ENCODE assay signal across 8 mouse cellular contexts in the genomic region with DNA sequence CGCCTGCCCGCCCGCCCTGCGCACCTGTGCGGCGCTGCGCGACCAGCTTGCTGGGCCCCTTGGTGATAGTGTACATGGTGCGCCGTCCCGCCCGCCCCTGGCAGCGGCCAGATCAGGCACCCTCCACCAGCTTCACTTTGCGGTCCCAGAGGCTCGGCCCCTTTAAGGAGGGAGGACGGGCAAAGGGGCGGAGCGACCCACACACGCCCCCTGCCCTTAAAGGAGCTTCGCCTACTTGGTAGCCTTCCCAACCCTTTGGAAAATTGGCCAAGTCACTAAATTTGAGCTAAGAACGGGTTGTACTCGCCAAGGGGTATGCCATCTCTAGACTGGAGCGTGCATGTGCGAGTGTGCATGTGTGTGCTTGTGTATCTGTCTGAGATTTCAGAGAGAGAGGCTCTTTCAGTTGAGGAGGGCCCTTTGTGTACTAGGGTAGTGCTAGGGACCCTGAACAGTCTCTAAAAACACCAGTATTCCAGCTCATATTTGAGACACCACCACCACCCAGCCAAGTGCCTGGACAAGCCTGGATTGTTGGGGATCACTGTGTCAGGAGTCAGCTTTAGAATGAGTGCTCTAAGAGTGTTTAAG. TPM values are rescaled to one million over a fixed set of nuclear protein-coding genes. Genes with fewer than 3 reads are reported as not detected.
DNase-seq lines count a peak whose midpoint lies in the region; ATAC-seq and TF ChIP-seq lines count a peak whose summit lies in the region.

A gene (minus strand): TSS at position 164 of the 591 bp plus-strand sequence.

- H3K27ac ChIP-seq in bone marrow macrophage, adult 2 months (ENCODE audit: insufficient read depth, low read depth, low read length) = peak within 1 kb of the TSS; percentile 27
- H3K27ac ChIP-seq in forebrain, embryonic 10.5 days = peak within 1 kb of the TSS; percentile 82
- peak within 1 kb of the TSS; percentile 73 to 97 for H3K27ac ChIP-seq in heart, embryonic 14.5 days (replicated peaks in 1 of 2; ENCODE audit: control insufficient read depth in 1 of 2, insufficient read depth in 1 of 2, low read depth in 2 of 2, low read length in 2 of 2)
- peak within 1 kb of the TSS; percentile 32 for H3K27ac ChIP-seq in liver, embryonic 14.5 days
- peak within 1 kb of the TSS; percentile 7; the same call in 1 of the 2 replicates for H3K27ac ChIP-seq in neural tube, embryonic 14.5 days (ENCODE audit: low read depth, low read length)

- under 1% methylated on average over 24 of the region's 24 CpGs for WGBS in forebrain, embryonic 10.5 days
- 1% methylated on average over 24 of the region's 24 CpGs for WGBS in heart, embryonic 14.5 days
- WGBS in liver, embryonic 14.5 days (ENCODE audit: insufficient replicate concordance) = under 1% methylated on average over 24 of the region's 24 CpGs
- WGBS in neural tube, embryonic 14.5 days = 0% methylated on average over 24 of the region's 24 CpGs

- peak within 1 kb of the TSS; percentile 81 for H3K4me3 ChIP-seq in bone marrow macrophage, adult 2 months (ENCODE audit: insufficient read depth, low read length)
- peak within 1 kb of the TSS; percentile 90 for H3K4me3 ChIP-seq in forebrain, embryonic 10.5 days
- H3K4me3 ChIP-seq in heart, embryonic 14.5 days (ENCODE audit: control insufficient read depth in 1 of 2, insufficient read depth in 1 of 2, low read depth in 1 of 2, low read length in 2 of 2) = peak within 1 kb of the TSS; percentile 84 to 92
- H3K4me3 ChIP-seq in liver, embryonic 14.5 days (ENCODE audit: insufficient read depth in 1 of 2, low read depth in 2 of 2, low read length in 2 of 2) = peak within 1 kb of the TSS; percentile 54 to 77
- peak within 1 kb of the TSS; percentile 68 for H3K4me3 ChIP-seq in neural tube, embryonic 14.5 days (ENCODE audit: low read depth, low read length)

- TF ChIP-seq POLR2A in bone marrow macrophage, adult 2 months (IDR thresholded peaks at IDR 0.05; ENCODE audit: borderline replicate concordance, low read depth, low read length) = no peak

- peak within 1 kb of the TSS; percentile 86 for H3K4me2 ChIP-seq in heart, embryonic 14.5 days (ENCODE audit: low read length)
- peak within 1 kb of the TSS; percentile 85 for H3K4me2 ChIP-seq in liver, embryonic 14.5 days (ENCODE audit: low read depth)
- peak within 1 kb of the TSS; percentile 74 for H3K4me2 ChIP-seq in neural tube, embryonic 14.5 days (ENCODE audit: low read depth, low read length)

- peak within 1 kb of the TSS; percentile 93 for H3K9ac ChIP-seq in heart, embryonic 14.5 days (ENCODE audit: low read length)
- peak within 1 kb of the TSS; percentile 60 for H3K9ac ChIP-seq in liver, embryonic 14.5 days (replicated peaks)
- peak within 1 kb of the TSS; percentile 61 for H3K9ac ChIP-seq in neural tube, embryonic 14.5 days (replicated peaks; ENCODE audit: low read depth, low read length)

- ATAC-seq in heart, embryonic 14.5 days (ENCODE audit: insufficient number of reproducible peaks, insufficient read depth, low FRiP score, low read depth) = peak; percentile 79
- ATAC-seq in liver, embryonic 14.5 days (ENCODE audit: insufficient read depth) = peak; percentile 76
- ATAC-seq in neural tube, embryonic 14.5 days (ENCODE audit: low read depth) = peak; percentile 84

- TF ChIP-seq CTCF in bone marrow macrophage, adult 2 months (IDR thresholded peaks at IDR 0.05; ENCODE audit: low read depth, low read length) = no peak
- TF ChIP-seq CTCF in liver, embryonic 14.5 days (IDR thresholded peaks at IDR 0.05; ENCODE audit: low read depth) = 0 out of 2 replicates have a peak, but pooled peaks have one; percentile 7

- peak; percentile 74 for DNase-seq in CD4-positive, CD25-positive, alpha-beta regulatory T cell, adult 2 months (ENCODE audit: low read depth, low spot score)
- peak; percentile 79 for DNase-seq in forebrain, embryonic 10.5 days (ENCODE audit: extremely low spot score, low spot score)
- peak; percentile 92 for DNase-seq in kidney, postnatal 14 days
- DNase-seq in liver, embryonic 14.5 days (ENCODE audit: low read depth in 3 of 3, low spot score in 3 of 3) = no peak
- DNase-seq in testis, postnatal 14 days (ENCODE audit: low spot score) = peak; percentile 83

- H3K27me3 ChIP-seq in forebrain, embryonic 10.5 days (ENCODE audit: poor library complexity, severe bottlenecking) = no peaks in the 10 kb centered on the region
- H3K27me3 ChIP-seq in heart, embryonic 14.5 days (ENCODE audit: control insufficient read depth, insufficient read depth, low read length) = no peaks in the 10 kb centered on the region
- no peaks in the 10 kb centered on the region for H3K27me3 ChIP-seq in liver, embryonic 14.5 days (ENCODE audit: control insufficient read depth, insufficient read depth, low read length)
- H3K27me3 ChIP-seq in neural tube, embryonic 14.5 days (ENCODE audit: control insufficient read depth, insufficient read depth, low read length) = no peaks in the 10 kb centered on the region

- H3K4me1 ChIP-seq in bone marrow macrophage, adult 2 months (ENCODE audit: control insufficient read depth, insufficient read depth, low read length) = peaks cover 13% of the 10 kb centered on the region
- H3K4me1 ChIP-seq in forebrain, embryonic 10.5 days = peaks cover 42% of the 10 kb centered on the region
- H3K4me1 ChIP-seq in heart, embryonic 14.5 days (ENCODE audit: control insufficient read depth in 2 of 2, insufficient read depth in 2 of 2, low read length in 2 of 2) = peaks cover 7 to 21% of the 10 kb centered on the region in 2 experiments
- H3K4me1 ChIP-seq in liver, embryonic 14.5 days (replicated peaks; ENCODE audit: control insufficient read depth in 2 of 2, insufficient read depth in 2 of 2, low read length in 1 of 2) = peaks cover 0 to 15% of the 10 kb centered on the region in 2 experiments; a peak in 3 of 4 replicates
- peaks cover 6% of the 10 kb centered on the region for H3K4me1 ChIP-seq in neural tube, embryonic 14.5 days (ENCODE audit: control insufficient read depth, insufficient read depth, low read length)

- no peak for TF ChIP-seq EP300 in liver, embryonic 14.5 days (IDR thresholded peaks at IDR 0.05; ENCODE audit: low read depth)

- H3K36me3 ChIP-seq in forebrain, embryonic 10.5 days (replicated peaks) = peaks cover 5% of the 10 kb centered on the region; the same call in 1 of the 2 replicates
- H3K36me3 ChIP-seq in heart, embryonic 14.5 days (ENCODE audit: control insufficient read depth, insufficient read depth, low read length) = peaks cover 23% of the 10 kb centered on the region
- no peaks in the 10 kb centered on the region; the same call in 1 of the 2 replicates for H3K36me3 ChIP-seq in liver, embryonic 14.5 days (replicated peaks; ENCODE audit: control insufficient read depth, insufficient read depth, low read depth)
- H3K36me3 ChIP-seq in neural tube, embryonic 14.5 days (ENCODE audit: control insufficient read depth, insufficient read depth, low read length) = no peaks in the 10 kb centered on the region

- no peaks in the 10 kb centered on the region for H3K9me3 ChIP-seq in forebrain, embryonic 10.5 days
- no peaks in the 10 kb centered on the region for H3K9me3 ChIP-seq in heart, embryonic 14.5 days (ENCODE audit: control insufficient read depth, low read length)
- H3K9me3 ChIP-seq in liver, embryonic 14.5 days (ENCODE audit: control insufficient read depth, low read length) = no peaks in the 10 kb centered on the region
- H3K9me3 ChIP-seq in neural tube, embryonic 14.5 days (ENCODE audit: control insufficient read depth, low read length) = no peaks in the 10 kb centered on the region

RNA-seq across cellular contexts. Expression of the gene that starts here (rescaled TPM):
- 10.3 and 16.6 TPM in 2 replicates for polyA plus RNA-seq in bone marrow macrophage, adult 2 months (2012; ENCODE audit: insufficient read depth, insufficient read length, missing spikeins)
- polyA plus RNA-seq in forebrain, embryonic 10.5 days (2016; fragmentation: Nextera tagmentation; extraction: Ambion mirVana) = 20.0 and 21.9 TPM in 2 replicates
- polyA plus RNA-seq in heart, embryonic 14.5 days (2014; fragmentation: Nextera tagmentation; extraction: Ambion mirVana) = 164 and 184 TPM in 2 replicates
- 22.1 and 23.1 TPM in 2 replicates for polyA plus RNA-seq in liver, embryonic 14.5 days (2012; rRNA removed)
- 44.0 and 44.9 TPM in 2 replicates for polyA plus RNA-seq in liver, embryonic 14.5 days (2014; fragmentation: Nextera tagmentation; extraction: Ambion mirVana)
- polyA plus RNA-seq in neural tube, embryonic 14.5 days (2014; fragmentation: Nextera tagmentation; extraction: Ambion mirVana) = 15.7 and 22.4 TPM in 2 replicates

Comparison
In these comparisons a context has a peak if more than half of its experiments do, and no peak if none do; other contexts are left out.
1. DNase-seq: peak in CD4-positive, CD25-positive, alpha-beta regulatory T cell, adult 2 months (single experiment), forebrain, embryonic 10.5 days (single experiment), kidney, postnatal 14 days (single experiment) and testis, postnatal 14 days (single experiment); none in liver, embryonic 14.5 days (0 of 3).
2. H3K27ac ChIP-seq: peak in every context shown above with its lines; median percentile 85 in heart, embryonic 14.5 days; 82 in forebrain, embryonic 10.5 days; 32 in liver, embryonic 14.5 days; 27 in bone marrow macrophage, adult 2 months; 7 in neural tube, embryonic 14.5 days.
3. Peak in every context shown above with its lines, with median percentiles within 50 percentile points of each other: H3K4me3 ChIP-seq, ATAC-seq, H3K4me2 ChIP-seq and H3K9ac ChIP-seq.